Mouse (Mus musculus) forebrain, embryonic 16.5 days (tissue): ENCODE results near the gene Ppp2r2c. TPM values are rescaled to one million over a fixed set of nuclear protein-coding genes. Genes with fewer than 3 reads are reported as not detected.

Experiments used
- ATAC-seq: fragments of 200-750 bp; cut with Nextera tagmentation; 2 replicates; pipeline ENCODE4 v1.8.0; 2017; ENCODE audit warnings: mild to moderate bottlenecking, moderate library complexity
- H3K27ac ChIP-seq: fragments of 300-500 bp; sonication (generic); 2 replicates; pipeline ENCODE4 v1.5.1; 2014; ENCODE audit warnings: low read length, control low read depth
- H3K27me3 ChIP-seq: fragments of 300-500 bp; sonication (generic); replicated peaks from 2 replicates; pipeline ENCODE4 v1.6.1; 2014; ENCODE audit warnings: low read length; ENCODE audit not compliant: control insufficient read depth, insufficient read depth
- H3K36me3 ChIP-seq: fragments of 300-500 bp; sonication (generic); 2 replicates; pipeline ENCODE4 v1.6.1; 2014; ENCODE audit not compliant: control insufficient read depth, insufficient read depth
- H3K4me1 ChIP-seq: fragments of 300-500 bp; sonication (generic); replicated peaks from 2 replicates; pipeline ENCODE4 v1.6.1; 2014; ENCODE audit warnings: low read length; ENCODE audit not compliant: control insufficient read depth, insufficient read depth
- H3K4me2 ChIP-seq: fragments of 300-500 bp; sonication (generic); 2 replicates; pipeline ENCODE4 v1.6.1; 2014; ENCODE audit warnings: mild to moderate bottlenecking, low read length, control low read depth
- H3K4me3 ChIP-seq: fragments of 300-500 bp; sonication (generic); replicated peaks from 2 replicates; pipeline ENCODE4 v1.5.1; 2014; ENCODE audit warnings: mild to moderate bottlenecking, low read length, control low read depth
- H3K9ac ChIP-seq: fragments of 300-500 bp; sonication (generic); replicated peaks from 2 replicates; pipeline ENCODE4 v1.6.1; 2014; ENCODE audit warnings: low read depth, low read length, control low read depth
- H3K9me3 ChIP-seq: fragments of 300-500 bp; sonication (generic); 2 replicates; pipeline ENCODE4 v1.6.1; 2016; ENCODE audit warnings: low read length; ENCODE audit not compliant: control insufficient read depth
- WGBS: fragments of 180-500 bp; shearing (Covaris S2); extraction: QIAGEN DNeasy Blood & Tissue Kit; methylation state at CpG from one replicate; pipeline ENCODE4 v1.1.7; 2014; 5-methylcytosine and 5-hydroxymethylcytosine counted together
- polyA plus RNA-seq: library from polyadenylated mRNA; unstranded; fragments of >200 nt; fragmentation: Nextera tagmentation; extraction: Ambion mirVana; gene quantifications from 2 replicates; pipeline ENCODE4 v1.2.1, GENCODE M21; 2015

Ppp2r2c gene
- polyA plus RNA-seq, 1 experiment from 2014 or later: 38.3 TPM

DNA sequence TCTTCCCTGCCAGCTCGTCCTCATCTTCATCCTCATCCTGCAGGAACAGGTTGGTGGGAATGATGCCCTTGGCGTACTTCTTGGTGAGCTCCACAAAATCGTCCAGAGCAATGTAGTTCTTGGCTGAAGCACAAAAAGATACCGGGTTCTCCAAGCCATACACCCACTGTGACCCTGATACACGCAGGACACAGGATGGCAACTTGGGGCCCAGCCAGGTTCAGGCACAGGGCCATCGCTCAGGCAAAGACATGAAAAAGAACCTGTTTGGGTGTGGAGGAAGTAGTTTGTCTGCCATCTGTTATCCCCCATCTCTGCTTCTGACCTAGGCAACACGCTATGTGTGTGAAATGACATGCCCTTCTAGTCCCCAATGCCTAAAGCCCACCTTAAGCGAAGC is 103.3 kb downstream of the Ppp2r2c start:
- Histone ChIP-seq H3K4me2 (no peak overlapping the region), H3K27me3 (no peaks in the 10 kb centered on the region), H3K27ac (no peak overlapping the region), H3K4me3 (no peak overlapping the region), H3K9ac (no peak overlapping the region), H3K9me3 (no peaks in the 10 kb centered on the region), H3K4me1 (no peaks in the 10 kb centered on the region), H3K36me3 (no peaks in the 10 kb centered on the region)
- ATAC-seq: no peak
- WGBS: 92% methylated on average over 8 of the region's 8 CpGs

DNA sequence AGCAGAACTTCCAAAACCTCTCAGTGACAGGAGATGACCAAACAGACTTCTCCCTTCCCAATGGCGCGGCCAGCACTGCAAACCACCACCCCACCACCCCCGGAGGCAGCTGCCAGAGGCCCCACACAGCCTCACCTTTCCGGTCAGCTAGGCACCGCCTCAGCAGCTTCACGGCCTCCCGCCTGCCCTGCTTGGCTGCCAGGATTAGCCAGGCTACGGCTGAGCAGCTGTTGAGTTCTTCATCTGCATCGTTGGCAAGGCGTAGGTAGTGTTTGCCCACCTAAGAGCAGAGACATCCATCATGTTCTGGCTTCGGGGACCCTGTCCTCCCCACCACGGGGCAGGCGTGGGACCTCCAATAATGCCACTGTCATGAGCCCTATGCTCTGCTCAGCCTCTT is 107.0 kb downstream of the Ppp2r2c start:
- H3K4me3 ChIP-seq: no peak overlapping the region
- no peaks in the 10 kb centered on the region for H3K9me3 ChIP-seq
- H3K27ac ChIP-seq: no peak overlapping the region
- WGBS: 88% methylated on average over 13 of the region's 13 CpGs
- no peaks in the 10 kb centered on the region for H3K36me3 ChIP-seq
- H3K4me2 ChIP-seq: no peak overlapping the region
- no peak overlapping the region for H3K9ac ChIP-seq
- no peak for ATAC-seq
- H3K27me3 ChIP-seq: no peaks in the 10 kb centered on the region
- H3K4me1 ChIP-seq: no peaks in the 10 kb centered on the region

DNA sequence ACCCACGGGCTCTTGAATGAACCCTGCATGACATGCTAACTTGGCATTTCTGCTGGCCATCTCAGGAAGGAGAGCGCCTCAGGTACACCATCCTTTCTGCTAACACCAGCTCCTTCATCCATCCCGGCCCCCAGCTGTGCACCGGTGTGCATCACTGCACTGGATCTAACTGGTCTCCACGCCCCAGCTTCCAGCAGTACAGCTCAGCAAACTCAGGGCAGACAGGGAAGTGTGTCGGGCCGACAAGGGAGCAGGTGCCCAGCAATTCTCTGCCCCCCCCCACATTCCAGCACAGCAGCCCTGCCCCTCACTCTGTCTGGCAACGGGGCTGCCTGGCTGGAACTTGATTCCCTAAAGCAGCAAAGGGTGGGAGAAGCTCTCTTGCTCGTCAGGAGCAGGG is 109.5 kb downstream of the Ppp2r2c start:
- H3K9me3 ChIP-seq: no peaks in the 10 kb centered on the region
- H3K4me1 ChIP-seq: 0 out of 2 replicates have a peak, but pooled peaks cover 2% of the 10 kb centered on the region
- H3K4me3 ChIP-seq: no peak overlapping the region
- H3K27ac ChIP-seq: no peak overlapping the region
- WGBS: 62% methylated on average over 9 of the region's 9 CpGs
- H3K36me3 ChIP-seq: no peaks in the 10 kb centered on the region
- H3K9ac ChIP-seq: no peak overlapping the region
- no peaks in the 10 kb centered on the region for H3K27me3 ChIP-seq
- no peak for ATAC-seq
- no peak overlapping the region for H3K4me2 ChIP-seq

DNA sequence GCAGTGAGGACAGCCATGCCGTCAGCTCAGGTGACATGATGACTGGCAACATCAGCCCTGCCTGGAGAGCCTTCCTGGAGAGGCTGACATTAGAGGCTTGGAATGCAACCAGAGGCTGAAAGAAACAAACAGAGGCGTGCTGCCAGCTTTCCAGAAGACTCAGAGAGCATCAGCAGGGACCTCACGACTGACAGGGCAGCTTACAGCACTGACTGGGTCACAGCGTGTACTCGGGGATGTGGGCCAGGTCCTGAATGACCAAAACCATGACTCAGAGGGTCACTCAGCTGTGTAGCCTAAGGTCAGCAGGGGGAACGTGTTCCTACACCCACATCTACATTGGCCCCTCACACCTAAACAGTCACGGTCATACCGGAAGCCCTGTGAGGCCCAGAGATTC is 110.7 kb downstream of the Ppp2r2c start:
- Histone ChIP-seq H3K4me2 (no peak overlapping the region), H3K9ac (no peak overlapping the region), H3K4me1 (0 out of 2 replicates have a peak, but pooled peaks cover 2% of the 10 kb centered on the region), H3K4me3 (no peak overlapping the region), H3K27me3 (no peaks in the 10 kb centered on the region), H3K36me3 (no peaks in the 10 kb centered on the region), H3K9me3 (no peaks in the 10 kb centered on the region), H3K27ac (no peak overlapping the region)
- WGBS: 80% methylated on average over 8 of the region's 8 CpGs
- ATAC-seq: no peak

DNA sequence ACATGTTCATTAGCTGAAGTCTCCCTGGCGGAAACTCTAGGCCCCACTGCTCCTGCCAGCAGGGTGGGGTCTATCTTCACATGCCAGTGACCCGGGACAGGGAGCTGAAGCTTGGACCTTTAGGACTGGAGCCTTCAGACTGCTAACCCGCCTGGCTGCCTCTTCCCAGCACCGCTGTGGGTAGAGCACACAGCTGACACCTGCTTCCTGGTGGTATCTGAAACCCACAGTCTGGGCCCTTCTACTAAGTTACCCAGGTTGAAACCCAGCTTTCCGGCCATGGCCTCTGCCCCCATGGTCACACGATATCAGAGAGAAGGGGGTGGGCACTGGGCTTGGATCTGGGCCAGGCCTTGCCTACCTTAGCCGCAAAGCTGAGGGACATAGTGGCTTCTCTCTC is 111.3 kb downstream of the Ppp2r2c start:
- Histone ChIP-seq H3K4me2 (no peak overlapping the region), H3K27me3 (no peaks in the 10 kb centered on the region), H3K4me3 (no peak overlapping the region), H3K9ac (no peak overlapping the region), H3K36me3 (no peaks in the 10 kb centered on the region), H3K4me1 (0 out of 2 replicates have a peak, but pooled peaks cover 2% of the 10 kb centered on the region), H3K27ac (no peak overlapping the region), H3K9me3 (no peaks in the 10 kb centered on the region)
- 84% methylated on average over 7 of the region's 7 CpGs for WGBS
- no peak for ATAC-seq

DNA sequence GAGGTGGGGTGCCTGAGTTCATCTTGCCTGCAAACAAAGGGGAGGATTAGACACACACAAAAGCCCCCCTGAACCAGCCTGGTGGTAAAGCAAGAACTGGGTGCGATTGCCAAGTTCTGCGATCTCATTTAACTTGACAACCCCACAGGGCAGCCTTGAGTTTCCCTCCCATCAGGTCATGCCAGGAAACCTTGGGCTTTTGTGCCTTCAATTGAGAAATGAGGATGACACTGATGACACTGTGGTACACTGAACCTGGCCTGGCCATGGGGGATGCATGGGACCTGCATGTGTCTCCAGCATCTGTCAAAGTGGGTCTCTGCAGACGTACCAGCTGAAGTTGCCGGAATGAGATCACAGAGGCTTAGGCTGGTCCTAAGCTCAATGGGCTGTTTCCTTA is 114.0 kb downstream of the Ppp2r2c start:
- 0 out of 2 replicates have a peak, but pooled peaks cover 2% of the 10 kb centered on the region for H3K4me1 ChIP-seq
- H3K9ac ChIP-seq: no peak overlapping the region
- ATAC-seq: no peak
- no peaks in the 10 kb centered on the region for H3K9me3 ChIP-seq
- H3K27ac ChIP-seq: no peak overlapping the region
- 46% methylated on average over 4 of the region's 4 CpGs for WGBS
- no peak overlapping the region for H3K4me3 ChIP-seq
- H3K27me3 ChIP-seq: no peaks in the 10 kb centered on the region
- no peak overlapping the region for H3K4me2 ChIP-seq
- no peaks in the 10 kb centered on the region for H3K36me3 ChIP-seq

DNA sequence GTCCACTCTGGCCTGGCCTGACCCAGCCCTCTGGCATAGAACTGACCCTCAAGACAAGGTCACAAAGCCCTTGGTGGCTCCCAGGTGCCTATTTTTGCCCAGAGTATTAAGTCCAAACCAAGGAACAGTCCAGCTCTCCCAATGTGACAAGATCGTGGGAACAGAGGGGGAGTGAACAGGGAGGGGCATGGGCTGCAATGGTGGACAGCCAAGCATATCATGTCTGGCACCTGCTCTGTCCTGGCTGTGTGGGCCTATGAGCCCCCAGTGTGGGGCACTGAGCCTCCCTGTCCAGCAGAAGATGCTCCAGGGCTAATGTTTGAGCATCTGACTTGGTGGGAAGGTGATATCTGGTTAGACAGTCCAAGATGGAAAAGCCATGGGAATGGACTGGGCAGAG is 118.3 kb downstream of the Ppp2r2c start:
- no peaks in the 10 kb centered on the region for H3K9me3 ChIP-seq
- no peaks in the 10 kb centered on the region for H3K36me3 ChIP-seq
- ATAC-seq: no peak
- H3K27ac ChIP-seq: no peak overlapping the region
- H3K4me1 ChIP-seq: peaks cover 15% of the 10 kb centered on the region
- H3K4me3 ChIP-seq: no peak overlapping the region
- H3K4me2 ChIP-seq: no peak overlapping the region
- 86% methylated on average over 1 of the region's 1 CpGs for WGBS
- H3K27me3 ChIP-seq: no peaks in the 10 kb centered on the region
- H3K9ac ChIP-seq: no peak overlapping the region

DNA sequence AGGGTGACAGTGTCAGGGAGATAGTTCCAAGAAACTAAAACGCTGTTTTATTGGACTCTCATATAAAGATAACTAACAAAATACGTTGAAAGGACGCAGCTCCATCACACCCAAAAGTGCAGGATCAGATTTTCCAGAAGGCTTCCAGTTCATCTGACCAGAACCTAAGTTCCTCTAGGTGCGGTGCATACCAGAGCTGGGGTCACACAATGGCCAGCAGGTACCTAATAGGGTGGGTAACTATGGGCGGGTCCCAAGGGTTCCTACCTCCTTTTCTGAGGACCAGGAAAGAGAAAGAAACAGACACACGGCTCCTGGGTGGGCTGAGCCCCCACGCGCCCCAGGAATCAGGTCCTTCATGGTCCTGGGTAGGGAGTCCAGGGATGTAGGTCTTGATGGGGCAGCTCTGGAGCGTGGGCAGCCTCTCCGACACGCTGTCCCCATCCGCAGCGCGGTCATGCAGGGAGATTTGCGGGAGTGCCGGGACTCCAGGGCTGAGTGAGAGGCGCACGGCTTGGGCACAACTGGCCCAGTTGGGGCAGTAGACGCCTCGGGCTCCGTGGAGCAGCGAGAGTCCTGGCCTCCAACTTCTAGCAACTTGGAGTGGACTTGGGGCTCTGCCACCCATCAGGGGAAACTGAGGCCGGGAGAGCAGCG is 119.9 kb downstream of the Ppp2r2c start:
- no peaks in the 10 kb centered on the region for H3K9me3 ChIP-seq
- WGBS: 11% methylated on average over 24 of the region's 24 CpGs

DNA sequence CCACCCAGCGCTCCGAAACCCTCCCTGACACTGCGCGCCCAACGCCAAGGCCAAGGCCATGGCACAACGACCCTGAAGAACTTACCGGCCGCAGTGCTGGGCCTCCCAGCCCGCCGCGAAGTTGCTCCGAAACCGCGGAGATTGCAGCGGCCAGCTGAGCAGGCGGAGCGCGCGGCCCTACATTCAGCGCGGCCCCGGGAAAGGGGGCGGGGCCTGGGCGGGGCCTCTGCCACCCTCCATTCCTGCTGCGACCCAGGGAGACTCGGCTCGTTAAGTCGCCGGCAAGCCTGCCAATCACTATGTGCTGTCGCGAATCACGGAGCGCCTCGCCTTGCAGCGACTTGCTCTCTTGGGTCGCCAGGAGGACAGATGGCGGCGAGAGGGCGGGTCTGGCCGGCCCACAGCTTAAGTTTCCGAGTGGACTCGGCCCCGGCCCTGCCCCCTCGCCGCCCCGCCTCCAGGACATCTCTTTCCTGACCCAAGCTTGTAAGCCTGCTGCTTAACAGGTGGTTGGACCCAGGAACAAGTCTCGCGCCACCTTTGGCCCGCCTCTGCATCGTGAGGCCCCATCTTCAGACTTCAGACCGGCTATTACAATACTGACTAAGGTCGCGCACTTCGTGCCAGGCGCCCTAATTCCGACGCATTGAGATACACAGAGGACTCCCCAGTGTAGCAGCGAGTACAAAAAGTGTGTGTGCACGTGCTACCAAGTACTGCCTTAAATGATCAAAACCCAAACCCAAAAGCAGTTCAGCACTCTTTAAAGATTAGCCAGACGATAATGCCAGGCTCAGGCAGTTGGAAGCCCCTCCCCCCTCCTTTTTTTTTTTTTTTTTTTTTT is 120.7 kb downstream of the Ppp2r2c start, which contains the start of gene Wfs1:
Gene Wfs1 (minus strand): TSS at position 425 of the 844 bp plus-strand sequence.
- H3K27me3 ChIP-seq: no peaks in the 10 kb centered on the region
- peak; percentile 98 for ATAC-seq
- peaks cover 12% of the 10 kb centered on the region for H3K4me1 ChIP-seq
- H3K4me3 ChIP-seq: peak within 1 kb of the TSS; percentile 71
- no peaks in the 10 kb centered on the region for H3K36me3 ChIP-seq
- no peaks in the 10 kb centered on the region for H3K9me3 ChIP-seq
- H3K27ac ChIP-seq: no peak within 1 kb of the TSS
- WGBS: 1% methylated on average over 58 of the region's 60 CpGs
- peak within 1 kb of the TSS; percentile 67 for H3K4me2 ChIP-seq
- peak within 1 kb of the TSS; percentile 62 for H3K9ac ChIP-seq

More for the DNA sequence above, 119.9 kb downstream of the Ppp2r2c start:
- no peaks in the 10 kb centered on the region for H3K27me3 ChIP-seq
- H3K9ac ChIP-seq: peak overlapping the region; percentile 62
- no peaks in the 10 kb centered on the region for H3K36me3 ChIP-seq
- peaks cover 12% of the 10 kb centered on the region for H3K4me1 ChIP-seq
- H3K4me2 ChIP-seq: peak overlapping the region; percentile 67
- ATAC-seq: peak; percentile 29
- peak overlapping the region; percentile 71 for H3K4me3 ChIP-seq
- no peak overlapping the region for H3K27ac ChIP-seq
